Comparison of ENCODE assay signal across 17 mouse cellular contexts in the genomic region with DNA sequence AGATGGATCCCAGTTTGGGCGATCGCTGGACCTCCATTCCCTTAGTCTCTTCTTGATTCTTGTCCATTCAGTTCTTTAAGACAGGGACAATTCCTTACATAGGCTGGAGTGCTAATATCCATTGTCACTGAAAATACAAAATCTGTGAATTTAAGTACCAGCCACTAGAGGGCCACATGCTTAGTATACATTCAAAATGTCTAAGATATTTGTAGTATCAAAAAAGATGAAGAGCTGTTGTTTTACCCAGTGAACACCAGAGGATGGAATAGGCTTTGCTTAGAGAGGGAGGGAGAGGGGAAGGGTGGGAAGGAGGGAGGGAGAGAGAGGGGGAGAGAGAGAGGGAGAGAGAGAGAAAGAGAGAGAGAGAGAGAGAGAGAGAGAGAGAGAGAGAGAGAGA. TPM values are rescaled to one million over a fixed set of nuclear protein-coding genes. Genes with fewer than 3 reads are reported as not detected.
DNase-seq lines count a peak whose midpoint lies in the region; ATAC-seq and TF ChIP-seq lines count a peak whose summit lies in the region.
"Had no signal": no experiment of that assay in that cellular context is flagged by ENCODE, and none has a peak within 500 bp of the region (broad histone marks: within the 10 kb centered on the region; RNA-seq: fewer than 3 reads in every experiment).

No protein-coding gene starts in this region.

- peak; percentile 12; the same call in 1 of the 2 replicates for TF ChIP-seq CTCF in gastrocnemius, adult 2 months (IDR thresholded peaks at IDR 0.05)
- peak; percentile 49 for TF ChIP-seq CTCF in lung, embryonic 14.5 days (IDR thresholded peaks at IDR 0.05; ENCODE audit: low read depth)

- H3K36me3 ChIP-seq in lung, embryonic 14.5 days (ENCODE audit: insufficient read depth): no peaks in the 10 kb centered on the region
- no peaks in the 10 kb centered on the region for H3K36me3 ChIP-seq in heart, embryonic 10.5 days
- H3K36me3 ChIP-seq: limb, embryonic 10.5 days had no signal

- 41% methylated on average over 2 of the region's 2 CpGs for WGBS in lung, embryonic 14.5 days
- WGBS in heart, embryonic 10.5 days: 40% methylated on average over 2 of the region's 2 CpGs

- no peak overlapping the region for H3K4me3 ChIP-seq in gastrocnemius, adult 2 months
- no peak overlapping the region for H3K4me3 ChIP-seq in lung, embryonic 14.5 days (ENCODE audit: low read depth, low read length)
- no peak overlapping the region for H3K4me3 ChIP-seq in heart, embryonic 10.5 days
- H3K4me3 ChIP-seq: limb, embryonic 10.5 days had no signal

- no peak overlapping the region for H3K9ac ChIP-seq in lung, embryonic 14.5 days
- H3K9ac ChIP-seq: liver, embryonic 14.5 days had no signal

- intact Hi-C loops in gastrocnemius, adult 2 months (cut with DNase I): no loop called here
- intact Hi-C loops in gastrocnemius, postnatal 14 days (cut with DNase I; ENCODE audit: low total_unique reads): no loop called here

- no peaks in the 10 kb centered on the region for H3K4me1 ChIP-seq in lung, embryonic 14.5 days (ENCODE audit: insufficient read depth)
- no peaks in the 10 kb centered on the region for H3K4me1 ChIP-seq in heart, embryonic 10.5 days
- H3K4me1 ChIP-seq: limb, embryonic 10.5 days had no signal

- H3K27me3 ChIP-seq in lung, embryonic 14.5 days (ENCODE audit: insufficient read depth, low read length): no peaks in the 10 kb centered on the region
- no peaks in the 10 kb centered on the region for H3K27me3 ChIP-seq in heart, embryonic 10.5 days (ENCODE audit: insufficient read depth, poor library complexity, severe bottlenecking)

- no peak overlapping the region for H3K4me2 ChIP-seq in lung, embryonic 14.5 days

- DNase-seq in gastrocnemius, adult 2 months: no peak
- no peak for DNase-seq in gastrocnemius, postnatal 14 days
- peak; percentile 15 for DNase-seq in lung, embryonic 14.5 days
- DNase-seq in lung, postnatal 10 days: no peak
- peak; percentile 20 for DNase-seq in MN1 (ENCODE audit: low spot score)
- DNase-seq in retina, embryonic 14.5 days (ENCODE audit: low spot score): peak; percentile 55
- no peak for DNase-seq in heart, embryonic 10.5 days (ENCODE audit: low spot score)
- DNase-seq: adrenal gland, postnatal 14 days; heart, postnatal 14 days; kidney, postnatal 14 days; thymus, adult 18-20 months had no signal

- no peak for ATAC-seq in lung, embryonic 14.5 days (ENCODE audit: insufficient read depth)
- ATAC-seq: CD4-positive, CD25-positive, alpha-beta regulatory T cell, adult 4 months had no signal

- no peak overlapping the region for H3K27ac ChIP-seq in gastrocnemius, adult 2 months
- no peak overlapping the region for H3K27ac ChIP-seq in lung, embryonic 14.5 days (ENCODE audit: low read depth)
- no peak overlapping the region for H3K27ac ChIP-seq in heart, embryonic 10.5 days
- H3K27ac ChIP-seq: limb, embryonic 10.5 days; liver, embryonic 14.5 days; macrophage had no signal

- H3K9me3 ChIP-seq in lung, embryonic 14.5 days (ENCODE audit: low read depth, low read length): no peaks in the 10 kb centered on the region
- H3K9me3 ChIP-seq in heart, embryonic 10.5 days: no peaks in the 10 kb centered on the region
- H3K9me3 ChIP-seq: limb, embryonic 10.5 days had no signal

RNA-seq across cellular contexts. Expression of a gene that starts 16.5 kb away (rescaled TPM):
- under 1 TPM; 0.15 to 0.25 TPM for total RNA-seq in gastrocnemius, adult 2 months (2021)
- total RNA-seq in gastrocnemius, postnatal 14 days (2021): under 1 TPM; 0.33 to 0.42 TPM
- 4.6 and 5.1 TPM in 2 replicates for polyA plus RNA-seq in lung, embryonic 14.5 days (2014; fragmentation: Nextera tagmentation; extraction: Ambion mirVana)
- 3.3 and 5.5 TPM in 2 replicates for polyA plus RNA-seq in heart, embryonic 10.5 days (2016; fragmentation: Nextera tagmentation; extraction: Ambion mirVana)
- total RNA-seq: neutrophil, adult 5-6 weeks had no signal
- polyA plus RNA-seq: CD4-positive, CD25-positive, alpha-beta regulatory T cell, adult 4 months had no signal

RNA-seq across cellular contexts. Expression of a gene that starts 27.9 kb away (rescaled TPM):
- under 1 TPM; 0.38 to 0.64 TPM for total RNA-seq in gastrocnemius, adult 2 months (2021)
- 1 to 10 TPM; 1.9 to 2.6 TPM for total RNA-seq in gastrocnemius, postnatal 14 days (2021)
- polyA plus RNA-seq in lung, embryonic 14.5 days (2014; fragmentation: Nextera tagmentation; extraction: Ambion mirVana): 38.2 and 39.8 TPM in 2 replicates
- polyA plus RNA-seq in heart, embryonic 10.5 days (2016; fragmentation: Nextera tagmentation; extraction: Ambion mirVana): 18.6 and 24.3 TPM in 2 replicates
- total RNA-seq: neutrophil, adult 5-6 weeks had no signal
- polyA plus RNA-seq: CD4-positive, CD25-positive, alpha-beta regulatory T cell, adult 4 months had no signal

RNA-seq across cellular contexts. Expression of a gene that starts 59.6 kb away (rescaled TPM):
- total RNA-seq in gastrocnemius, adult 2 months (2021): not detected
- under 1 TPM; 0.21 to 0.47 TPM for total RNA-seq in gastrocnemius, postnatal 14 days (2021)
- polyA plus RNA-seq in lung, embryonic 14.5 days (2014; fragmentation: Nextera tagmentation; extraction: Ambion mirVana): 2.1 and 2.5 TPM in 2 replicates
- 1.5 and 4.2 TPM in 2 replicates for polyA plus RNA-seq in heart, embryonic 10.5 days (2016; fragmentation: Nextera tagmentation; extraction: Ambion mirVana)
- total RNA-seq: granulocyte monocyte progenitor cell, adult 5-6 weeks; heart, postnatal 14 days; neutrophil, adult 5-6 weeks had no signal
- polyA plus RNA-seq: CD4-positive, CD25-positive, alpha-beta regulatory T cell, adult 4 months; macrophage had no signal

Comparison
In these comparisons a context has a peak if more than half of its experiments do, and no peak if none do; other contexts are left out.
1. DNase-seq: peak in lung, embryonic 14.5 days (single experiment), MN1 (single experiment) and retina, embryonic 14.5 days (single experiment); none in gastrocnemius, adult 2 months (single experiment), gastrocnemius, postnatal 14 days (single experiment), lung, postnatal 10 days (single experiment) and heart, embryonic 10.5 days (single experiment).